Mouse (Mus musculus) small intestine, adult 2 months (tissue): ENCODE results near the gene Nfe2l2. TPM values are rescaled to one million over a fixed set of nuclear protein-coding genes. Genes with fewer than 3 reads are reported as not detected.

Experiments
- H3K27ac ChIP-seq: fragments of 200-500 bp; 2 replicates; pipeline ENCODE4 v1.5.1; 2012; ENCODE audit warnings: low read depth, low read length, control low read depth, inconsistent platforms; ENCODE audit not compliant: insufficient read depth
- H3K27me3 ChIP-seq: fragments of 200-500 bp; 2 replicates; pipeline ENCODE4 v1.6.1; 2012; ENCODE audit warnings: mild to moderate bottlenecking, moderate library complexity, low read length, inconsistent platforms; ENCODE audit not compliant: control insufficient read depth, insufficient read depth
- H3K36me3 ChIP-seq: fragments of 200-500 bp; 2 replicates; pipeline ENCODE4 v1.6.1; 2012; ENCODE audit warnings: mild to moderate bottlenecking, low read length, control low read depth, inconsistent platforms; ENCODE audit not compliant: control insufficient read depth, insufficient read depth
- H3K4me1 ChIP-seq: fragments of 200-500 bp; 2 replicates; pipeline ENCODE4 v1.6.1; 2012; ENCODE audit warnings: low read length, inconsistent platforms, mixed read lengths; ENCODE audit not compliant: control insufficient read depth, insufficient read depth, insufficient read length
- H3K4me3 ChIP-seq: fragments of 200-500 bp; 2 replicates; pipeline ENCODE4 v1.5.1; 2012; ENCODE audit warnings: low read depth, mild to moderate bottlenecking, control low read depth, inconsistent platforms, low read length, moderate library complexity
- CTCF ChIP-seq: fragments of 200-500 bp; IDR thresholded peaks from 2 replicates; pipeline ENCODE4 v1.5.1; 2012; ENCODE audit warnings: low read depth, mild to moderate bottlenecking, control low read depth, inconsistent platforms, low read length, moderate library complexity, mixed read lengths; ENCODE audit not compliant: insufficient replicate concordance, insufficient read length; ENCODE audit errors: extremely low read depth
- POLR2A ChIP-seq: fragments of 200-500 bp; IDR thresholded peaks from 2 replicates; pipeline ENCODE4 v1.6.1; 2012; ENCODE audit warnings: low read depth, mild to moderate bottlenecking, control low read depth, inconsistent platforms, low read length, moderate library complexity
- WGBS: fragments of 180-500 bp; shearing (Covaris S2); methylation state at CpG from one replicate; pipeline ENCODE4 v1.1.7; 2018; 5-methylcytosine and 5-hydroxymethylcytosine counted together
- polyA plus RNA-seq: library from polyadenylated mRNA; depleted of rRNA; stranded (reverse); fragments of >200 nt; gene quantifications from 2 replicates; pipeline ENCODE4 v1.2.3, GENCODE M21; 2012

Gene Nfe2l2
- polyA plus RNA-seq, 1 experiment: 62.5 TPM

DNA sequence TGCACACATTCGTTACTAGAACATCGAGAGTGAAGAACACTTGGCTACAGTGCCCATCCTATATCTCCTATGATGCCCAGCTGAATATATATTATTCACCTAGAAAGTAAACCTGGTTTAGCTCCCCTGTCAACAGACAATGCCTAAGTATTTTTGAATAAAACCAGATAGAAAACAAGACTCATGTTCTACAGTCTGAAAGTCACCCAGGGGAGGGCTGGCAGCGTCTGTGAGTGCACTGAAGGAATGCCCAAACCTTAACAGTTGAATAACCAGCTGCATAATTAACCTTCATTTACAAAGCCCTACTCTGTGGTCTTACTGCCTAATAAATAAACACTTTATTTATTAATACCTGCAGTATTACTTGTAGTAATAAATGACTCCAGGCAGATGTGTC lies 19.9 kb downstream of the Nfe2l2 start:
- TF ChIP-seq CTCF: no peak
- TF ChIP-seq POLR2A: no peak

DNA sequence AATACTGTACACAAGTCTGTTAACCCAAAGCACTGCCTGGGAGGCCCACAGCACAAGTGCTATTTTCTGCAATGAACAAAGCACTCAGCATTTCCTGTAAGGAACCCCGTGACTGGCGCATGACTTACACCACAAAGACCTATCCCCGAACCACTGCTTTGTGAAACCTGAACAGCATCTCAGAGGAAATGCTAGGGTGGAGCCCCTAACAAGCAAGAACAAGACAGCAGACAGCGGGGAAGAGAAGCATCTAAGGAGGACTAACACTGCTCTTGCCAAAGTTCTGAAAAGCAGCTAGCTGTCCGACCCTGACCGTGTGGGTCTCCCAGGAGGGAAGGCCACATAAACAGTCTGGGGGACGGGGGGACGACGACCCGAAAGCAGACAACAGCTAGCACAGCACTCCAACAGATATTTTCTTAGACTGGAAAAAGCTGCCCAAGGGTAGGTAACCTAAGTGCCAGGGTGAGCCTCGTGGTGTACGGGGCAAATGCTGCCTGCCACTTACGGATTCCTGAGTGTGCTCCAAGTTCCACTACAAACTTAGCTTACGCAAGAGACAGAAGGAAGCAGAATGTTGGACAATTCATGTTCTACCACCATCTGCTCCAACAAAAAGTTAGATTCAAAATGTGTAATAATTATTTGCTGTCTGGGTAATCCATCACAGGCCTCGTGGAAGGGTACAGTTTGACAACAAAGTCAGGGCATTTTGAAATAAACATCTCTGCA lies 21.3 kb downstream of the Nfe2l2 start:
- WGBS: 62% methylated on average over 15 of the region's 15 CpGs
- peak overlapping the region; percentile 89 for H3K27ac ChIP-seq
- peak overlapping the region; percentile 39 for H3K4me3 ChIP-seq
- no peaks in the 10 kb centered on the region for H3K27me3 ChIP-seq
- TF ChIP-seq POLR2A (no peak), CTCF (no peak)
- H3K4me1 ChIP-seq: peaks cover 25% of the 10 kb centered on the region
- peaks cover 28% of the 10 kb centered on the region for H3K36me3 ChIP-seq

More for the DNA sequence above, 19.9 kb downstream of the Nfe2l2 start:
- Histone ChIP-seq H3K4me1 (peaks cover 32% of the 10 kb centered on the region), H3K4me3 (no peak overlapping the region), H3K27me3 (no peaks in the 10 kb centered on the region), H3K27ac (no peak overlapping the region), H3K36me3 (peaks cover 19% of the 10 kb centered on the region)
- WGBS: 46% methylated on average over 3 of the region's 3 CpGs

DNA sequence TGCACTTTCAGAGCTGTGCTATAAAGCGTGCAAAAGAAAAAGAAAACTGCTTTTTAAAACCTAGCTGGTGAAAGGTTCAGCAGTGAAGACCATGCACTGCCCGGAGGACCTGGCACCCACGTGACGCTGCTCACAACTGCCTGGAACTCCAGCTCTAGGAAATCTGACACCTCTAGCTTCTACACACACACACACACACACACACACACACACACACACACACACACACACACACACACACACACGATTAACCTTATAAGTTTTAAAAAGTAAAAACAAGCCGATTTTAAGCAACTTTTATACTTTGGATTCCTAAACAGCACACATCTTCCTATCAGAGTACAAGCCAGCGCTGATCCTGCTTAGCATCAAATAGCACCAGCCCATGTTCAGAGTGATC lies 23.0 kb downstream of the Nfe2l2 start:
- TF ChIP-seq CTCF (no peak), POLR2A (no peak)
- Histone ChIP-seq H3K4me3 (no peak overlapping the region), H3K36me3 (peaks cover 35% of the 10 kb centered on the region), H3K4me1 (peaks cover 15% of the 10 kb centered on the region), H3K27ac (no peak overlapping the region), H3K27me3 (no peaks in the 10 kb centered on the region)
- 68% methylated on average over 7 of the region's 7 CpGs for WGBS

DNA sequence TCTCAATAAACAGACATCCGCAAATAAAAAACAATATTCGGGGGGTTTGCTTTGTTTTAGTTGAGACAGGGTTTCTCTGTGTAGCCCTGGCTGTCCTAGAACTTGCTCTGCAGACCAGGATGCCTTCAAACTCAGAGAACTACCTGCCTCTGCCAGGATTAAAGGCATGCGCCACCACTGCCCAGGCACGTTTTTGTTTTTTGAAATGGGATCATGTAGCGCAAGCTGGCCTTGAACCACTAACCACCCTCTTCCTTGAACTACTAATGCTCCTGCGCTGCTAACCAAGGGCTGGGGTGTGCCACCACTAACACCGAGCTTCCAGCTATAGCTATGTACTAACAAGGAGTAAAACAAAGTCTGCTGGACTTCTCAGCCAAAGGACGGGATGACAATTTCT lies 24.5 kb downstream of the Nfe2l2 start:
- no peaks in the 10 kb centered on the region for H3K27me3 ChIP-seq

DNA sequence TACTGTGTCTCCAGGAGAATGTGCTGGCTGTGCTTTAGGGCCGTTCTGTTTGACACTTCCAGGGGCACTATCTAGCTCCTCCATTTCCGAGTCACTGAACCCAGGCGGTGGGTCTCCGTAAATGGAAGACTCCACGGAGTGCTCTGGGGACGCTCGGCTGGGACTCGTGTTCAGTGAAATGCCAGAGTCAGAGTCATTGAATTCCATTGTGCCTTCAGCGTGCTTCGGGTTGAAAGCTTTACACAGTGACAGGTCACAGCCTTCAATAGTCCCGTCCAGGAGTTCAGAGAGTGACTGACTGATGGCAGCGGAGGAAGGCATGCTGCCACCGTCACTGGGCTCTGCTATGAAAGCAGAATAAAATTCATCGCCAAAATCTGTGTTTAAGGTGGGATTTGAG lies 27.9 kb downstream of the Nfe2l2 start:
- H3K27ac ChIP-seq: no peak overlapping the region
- peaks cover 50% of the 10 kb centered on the region for H3K36me3 ChIP-seq
- H3K4me3 ChIP-seq: no peak overlapping the region
- H3K27me3 ChIP-seq: no peaks in the 10 kb centered on the region
- TF ChIP-seq CTCF (no peak), POLR2A (no peak)
- WGBS: 94% methylated on average over 14 of the region's 14 CpGs
- no peaks in the 10 kb centered on the region; the same call in 1 of the 2 replicates for H3K4me1 ChIP-seq

More for the DNA sequence above, 24.5 kb downstream of the Nfe2l2 start:
- peaks cover 47% of the 10 kb centered on the region for H3K36me3 ChIP-seq
- WGBS: 79% methylated on average over 8 of the region's 8 CpGs
- H3K4me3 ChIP-seq: no peak overlapping the region
- TF ChIP-seq CTCF (no peak), POLR2A (no peak)
- H3K27ac ChIP-seq: no peak overlapping the region
- H3K4me1 ChIP-seq: peaks cover 10% of the 10 kb centered on the region; the same call in 1 of the 2 replicates

DNA sequence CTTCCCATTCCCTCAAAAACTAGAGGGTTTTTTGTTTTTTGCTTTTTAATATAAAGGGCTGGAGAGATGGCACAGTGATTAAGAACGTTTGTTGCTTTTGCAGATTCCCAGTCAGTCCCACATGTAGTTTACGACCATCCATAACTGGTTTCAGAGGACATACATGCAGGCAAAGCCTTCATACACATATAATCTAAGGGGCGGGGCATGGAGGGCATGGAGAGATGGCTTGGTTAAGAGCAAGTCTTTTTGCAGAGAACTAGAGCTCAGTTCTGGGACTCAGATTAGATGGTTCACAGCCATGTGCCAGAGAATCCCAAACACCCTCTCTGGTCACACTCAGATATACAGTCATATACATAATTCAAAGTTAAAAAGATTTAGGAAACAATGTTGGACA lies 31.9 kb downstream of the Nfe2l2 start:
- no peaks in the 10 kb centered on the region for H3K27me3 ChIP-seq
- no peaks in the 10 kb centered on the region for H3K4me1 ChIP-seq
- H3K4me3 ChIP-seq: no peak overlapping the region
- no peak overlapping the region for H3K27ac ChIP-seq
- TF ChIP-seq CTCF (no peak), POLR2A (no peak)
- WGBS: 39% methylated on average over 3 of the region's 3 CpGs
- H3K36me3 ChIP-seq: peaks cover 31% of the 10 kb centered on the region

DNA sequence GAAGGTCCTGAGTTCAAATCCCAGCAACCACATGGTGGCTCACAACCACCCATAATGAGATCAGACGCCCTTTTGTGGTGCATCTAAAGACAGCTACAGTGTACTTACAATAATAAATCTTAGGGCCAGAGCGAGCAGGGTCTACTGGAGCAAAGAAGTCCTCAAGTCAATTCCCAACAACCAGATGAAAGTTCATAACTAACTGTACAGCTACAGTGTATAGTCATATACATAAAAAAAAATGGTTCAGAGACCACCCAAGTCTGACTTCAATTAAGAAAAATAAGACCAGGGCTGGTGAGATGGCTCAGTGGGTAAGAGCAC lies 33.1 kb downstream of the Nfe2l2 start:
- H3K4me3 ChIP-seq: no peak overlapping the region
- peaks cover 21% of the 10 kb centered on the region for H3K36me3 ChIP-seq
- H3K27me3 ChIP-seq: no peaks in the 10 kb centered on the region
- WGBS: 73% methylated on average over 2 of the region's 2 CpGs
- no peaks in the 10 kb centered on the region for H3K4me1 ChIP-seq
- no peak overlapping the region for H3K27ac ChIP-seq
- TF ChIP-seq POLR2A (no peak), CTCF (no peak)
